Mouse (Mus musculus) forebrain, embryonic 10.5 days (tissue): ENCODE measurements at regions not wholly inside any gene's neighbourhood (a gene's known extent, or its start where the extent isn't known, plus 50 kb on each side); places are given as distances from the start of the nearest gene placed in this dataset.

Experiments used
- DNase-seq: peaks from one replicate; pipeline ENCODE4 v3.0.0-alpha.2; 2017; ENCODE audit warnings: low spot score; ENCODE audit errors: extremely low spot score
- H3K27ac ChIP-seq: fragments of 300-500 bp; sonication (generic); 2 replicates; pipeline ENCODE4 v1.5.1; 2016; ENCODE audit warnings: mild to moderate bottlenecking
- H3K27me3 ChIP-seq: fragments of 300-500 bp; sonication (generic); 2 replicates; pipeline ENCODE4 v1.6.1; 2016; ENCODE audit warnings: mild to moderate bottlenecking; ENCODE audit not compliant: poor library complexity, severe bottlenecking
- H3K36me3 ChIP-seq: fragments of 300-500 bp; sonication (generic); replicated peaks from 2 replicates; pipeline ENCODE4 v1.6.1; 2016; ENCODE audit warnings: mild to moderate bottlenecking, moderate library complexity
- H3K4me1 ChIP-seq: fragments of 300-500 bp; sonication (generic); 2 replicates; pipeline ENCODE4 v1.6.1; 2016
- H3K4me3 ChIP-seq: fragments of 300-500 bp; sonication (generic); 2 replicates; pipeline ENCODE4 v1.5.1; 2016; ENCODE audit warnings: mild to moderate bottlenecking, moderate library complexity
- H3K9me3 ChIP-seq: fragments of 300-500 bp; sonication (generic); 2 replicates; pipeline ENCODE4 v1.6.1; 2016; ENCODE audit warnings: mild to moderate bottlenecking, moderate library complexity
- WGBS: fragments of 180-500 bp; shearing (Covaris S2); methylation state at CpG from one replicate; pipeline ENCODE4 v1.1.7; 2016; 5-methylcytosine and 5-hydroxymethylcytosine counted together

DNA sequence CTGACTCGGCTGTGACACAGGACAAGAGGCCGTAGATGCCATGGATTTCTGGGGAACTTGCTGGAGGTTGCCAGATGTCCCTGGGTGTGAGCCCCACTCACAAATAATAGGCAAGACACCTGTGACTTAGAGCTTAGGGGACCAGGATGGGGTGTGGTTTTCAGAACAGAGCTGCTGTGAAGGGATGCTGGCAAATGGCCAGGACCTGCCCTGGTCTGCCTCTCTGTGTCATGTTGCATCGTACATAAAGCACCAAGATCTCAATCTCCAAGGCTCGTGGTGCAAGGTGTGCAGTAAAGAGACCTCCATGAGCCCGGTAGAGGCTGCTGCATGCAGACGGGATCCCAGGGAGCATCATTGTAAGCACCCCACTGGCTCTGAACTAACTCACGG is 113.8 kb downstream of the 1810010D01Rik start:
- Histone ChIP-seq H3K4me3 (no peak overlapping the region), H3K27me3 (no peaks in the 10 kb centered on the region), H3K4me1 (no peaks in the 10 kb centered on the region), H3K9me3 (no peaks in the 10 kb centered on the region), H3K36me3 (no peaks in the 10 kb centered on the region), H3K27ac (0 out of 2 replicates have a peak overlapping the region, but pooled peaks have one; percentile 17)
- WGBS: 85% methylated on average over 7 of the region's 7 CpGs
- no peak for DNase-seq

DNA sequence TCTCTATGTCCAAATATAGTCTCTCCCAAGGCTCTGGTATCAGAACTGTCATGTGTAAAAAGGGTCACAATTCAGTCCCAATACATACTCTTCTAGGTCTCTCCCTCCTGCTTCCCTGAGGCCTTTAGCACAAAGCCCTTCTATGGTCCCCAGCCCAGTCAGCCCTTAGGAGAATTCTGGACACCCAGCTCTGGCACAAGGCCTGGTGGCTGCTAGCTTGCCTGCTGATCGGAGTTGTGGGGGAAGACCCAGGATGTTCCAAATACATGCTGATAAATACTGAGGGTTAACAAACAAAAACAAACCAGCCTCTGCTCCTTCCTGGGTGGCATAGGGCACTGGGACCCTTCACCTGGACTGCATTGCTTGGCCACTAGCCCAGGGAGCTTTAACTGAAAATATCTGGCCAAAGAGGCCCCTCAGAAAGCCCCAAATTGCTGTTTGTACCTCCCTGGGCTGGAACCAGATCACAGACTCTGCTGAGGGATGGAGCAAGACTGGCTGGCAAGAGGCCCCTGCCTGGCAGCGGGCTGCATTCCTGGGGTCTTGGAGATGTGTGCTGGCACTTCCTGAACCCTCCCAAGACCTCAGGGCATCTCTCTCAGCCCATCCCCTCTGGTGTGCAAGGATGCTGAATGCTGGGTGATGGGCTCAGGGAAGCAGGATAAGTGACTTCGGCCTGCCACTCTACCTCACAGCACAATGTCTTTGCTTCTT is 114.3 kb downstream of the 1810010D01Rik start:
- H3K4me1 ChIP-seq: no peaks in the 10 kb centered on the region
- H3K27ac ChIP-seq: peak overlapping the region; percentile 17; the same call in 1 of the 2 replicates
- no peaks in the 10 kb centered on the region for H3K36me3 ChIP-seq
- H3K4me3 ChIP-seq: no peak overlapping the region
- no peaks in the 10 kb centered on the region for H3K9me3 ChIP-seq
- 81% methylated on average over 3 of the region's 3 CpGs for WGBS
- no peak for DNase-seq
- H3K27me3 ChIP-seq: no peaks in the 10 kb centered on the region

DNA sequence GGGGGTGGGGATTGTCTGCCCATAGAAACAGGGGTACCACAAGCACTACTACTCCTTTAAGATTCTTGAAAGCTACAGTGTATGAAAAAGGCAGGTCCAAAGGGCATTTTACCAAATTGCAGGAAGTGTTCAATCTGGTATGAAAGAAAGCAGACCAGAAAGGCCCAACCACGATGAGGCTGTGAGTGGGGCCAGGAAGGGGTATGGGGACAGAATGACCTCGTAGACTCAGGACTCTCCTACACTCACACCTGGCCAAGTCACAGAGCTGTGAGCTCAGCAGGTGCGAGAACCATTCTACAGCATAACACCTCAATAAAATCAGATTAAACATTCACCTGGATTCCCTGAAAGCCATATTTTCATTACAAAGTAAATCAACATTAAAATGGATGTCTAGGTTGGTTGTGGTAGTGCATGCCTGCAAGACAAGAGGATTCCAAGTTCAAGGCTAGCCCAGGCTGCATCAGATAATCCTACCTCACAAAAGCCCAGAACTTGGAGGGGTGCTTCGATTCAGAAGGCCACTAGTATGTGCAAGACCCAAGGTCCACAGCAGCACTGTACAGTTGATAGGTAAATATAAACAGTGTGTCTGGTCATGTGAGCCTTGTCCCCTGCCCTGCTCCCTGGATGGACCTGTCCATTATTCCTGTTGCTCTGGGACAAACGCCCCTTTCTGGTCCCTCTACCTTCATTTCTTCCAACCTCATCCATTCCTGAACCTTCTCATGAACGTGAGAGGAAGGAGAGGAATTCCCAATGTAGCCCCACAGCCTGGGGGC is 115.3 kb downstream of the 1810010D01Rik start:
- WGBS: 83% methylated on average over 6 of the region's 6 CpGs
- no peaks in the 10 kb centered on the region for H3K27me3 ChIP-seq
- no peaks in the 10 kb centered on the region for H3K36me3 ChIP-seq
- no peak overlapping the region for H3K27ac ChIP-seq
- no peaks in the 10 kb centered on the region for H3K9me3 ChIP-seq
- no peak for DNase-seq
- H3K4me1 ChIP-seq: no peaks in the 10 kb centered on the region
- H3K4me3 ChIP-seq: no peak overlapping the region

DNA sequence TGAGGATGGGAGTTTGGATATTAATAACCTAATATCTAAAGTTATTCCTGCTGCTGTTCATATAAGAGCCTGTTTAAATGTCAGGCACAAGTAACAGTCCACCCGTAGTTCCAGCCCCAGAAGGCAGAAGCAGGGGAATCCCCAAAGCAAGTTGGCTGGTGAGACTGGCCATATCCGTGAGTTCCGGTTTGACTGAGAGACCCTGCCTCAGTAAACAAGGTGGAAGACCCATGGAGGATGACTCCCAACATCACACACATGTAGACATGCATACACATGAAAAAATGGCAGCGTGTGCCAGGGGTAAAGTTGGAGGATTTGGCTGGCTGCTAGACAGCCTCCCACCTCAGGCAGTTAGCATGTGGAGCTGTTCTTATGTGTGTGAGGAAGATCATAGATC is 117.1 kb downstream of the 1810010D01Rik start:
- H3K4me1 ChIP-seq: no peaks in the 10 kb centered on the region

DNA sequence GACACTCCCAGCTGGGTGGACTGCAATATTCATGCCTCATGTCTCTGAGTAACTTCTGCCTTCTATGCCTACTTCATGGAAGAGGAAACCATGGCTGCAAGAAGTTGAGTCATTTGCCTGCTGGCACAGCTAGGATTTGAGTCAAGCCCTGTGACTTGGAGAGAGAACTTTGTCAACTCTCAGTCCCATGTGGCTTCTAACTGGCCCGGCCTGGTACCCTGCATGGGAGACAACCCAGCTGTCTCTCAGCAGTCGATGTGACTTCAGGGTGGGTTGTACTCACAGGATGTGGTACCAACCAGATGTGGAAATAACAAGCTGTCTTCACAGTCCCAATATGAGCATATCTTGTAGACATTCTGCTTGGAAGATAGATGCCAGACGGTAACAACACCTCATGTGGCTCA is 118.6 kb downstream of the 1810010D01Rik start:
- no peak overlapping the region for H3K27ac ChIP-seq
- no peaks in the 10 kb centered on the region for H3K27me3 ChIP-seq
- H3K4me3 ChIP-seq: no peak overlapping the region
- WGBS: 87% methylated on average over 3 of the region's 3 CpGs
- peaks cover 7% of the 10 kb centered on the region; the same call in 1 of the 2 replicates for H3K9me3 ChIP-seq
- DNase-seq: no peak
- H3K4me1 ChIP-seq: no peaks in the 10 kb centered on the region
- no peaks in the 10 kb centered on the region for H3K36me3 ChIP-seq

More for the DNA sequence above, 117.1 kb downstream of the 1810010D01Rik start:
- no peak overlapping the region for H3K27ac ChIP-seq
- no peaks in the 10 kb centered on the region for H3K9me3 ChIP-seq
- WGBS: 85% methylated on average over 4 of the region's 4 CpGs
- H3K27me3 ChIP-seq: no peaks in the 10 kb centered on the region
- no peak for DNase-seq
- no peak overlapping the region for H3K4me3 ChIP-seq
- no peaks in the 10 kb centered on the region for H3K36me3 ChIP-seq

DNA sequence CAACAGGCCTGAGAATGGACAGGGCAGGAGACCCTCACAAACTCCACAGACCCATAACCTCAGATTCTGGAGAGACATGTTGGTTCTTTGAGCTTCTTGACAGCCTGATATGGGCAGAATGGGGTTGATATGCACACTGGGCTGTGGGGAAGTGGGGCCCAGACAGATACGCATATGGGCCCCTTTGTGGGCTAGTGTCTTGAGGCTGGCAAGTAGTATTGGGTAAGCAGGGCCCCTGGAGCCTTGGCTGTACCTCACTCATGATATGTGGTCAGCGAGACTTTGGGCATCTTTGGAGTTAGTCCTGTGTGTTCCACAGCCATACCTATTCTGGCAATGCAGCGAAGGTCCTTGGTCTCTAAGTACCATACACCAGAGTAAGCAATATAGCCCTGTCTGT is 119.3 kb downstream of the 1810010D01Rik start:
- Histone ChIP-seq H3K4me3 (no peak overlapping the region), H3K27ac (no peak overlapping the region), H3K36me3 (no peaks in the 10 kb centered on the region), H3K4me1 (no peaks in the 10 kb centered on the region), H3K27me3 (no peaks in the 10 kb centered on the region), H3K9me3 (peaks cover 7% of the 10 kb centered on the region; the same call in 1 of the 2 replicates)
- WGBS: 84% methylated on average over 3 of the region's 3 CpGs
- DNase-seq: no peak

DNA sequence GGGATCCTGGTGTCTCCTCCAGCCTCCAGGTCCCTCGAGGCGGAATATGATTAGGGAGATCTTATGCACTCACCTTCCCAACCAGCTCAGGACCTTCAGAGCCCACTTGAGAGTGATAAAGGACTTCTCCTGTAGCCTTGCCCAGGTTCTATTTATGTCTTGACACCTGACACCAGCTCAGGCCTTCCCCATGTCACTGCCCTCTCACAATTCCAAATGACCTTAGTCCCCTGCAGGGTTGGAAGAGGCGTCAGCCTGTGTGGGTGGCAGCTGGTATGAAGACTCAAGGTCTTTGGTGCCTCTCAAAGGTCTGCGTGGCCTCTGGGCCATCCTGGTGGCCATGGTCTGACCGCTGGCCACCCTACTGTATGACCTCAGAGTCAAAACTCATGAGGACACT is 120.1 kb downstream of the 1810010D01Rik start:
- DNase-seq: no peak
- no peaks in the 10 kb centered on the region for H3K27me3 ChIP-seq
- no peaks in the 10 kb centered on the region for H3K36me3 ChIP-seq
- no peak overlapping the region for H3K27ac ChIP-seq
- no peak overlapping the region for H3K4me3 ChIP-seq
- WGBS: 85% methylated on average over 5 of the region's 5 CpGs
- H3K4me1 ChIP-seq: no peaks in the 10 kb centered on the region
- peaks cover 7% of the 10 kb centered on the region; the same call in 1 of the 2 replicates for H3K9me3 ChIP-seq

DNA sequence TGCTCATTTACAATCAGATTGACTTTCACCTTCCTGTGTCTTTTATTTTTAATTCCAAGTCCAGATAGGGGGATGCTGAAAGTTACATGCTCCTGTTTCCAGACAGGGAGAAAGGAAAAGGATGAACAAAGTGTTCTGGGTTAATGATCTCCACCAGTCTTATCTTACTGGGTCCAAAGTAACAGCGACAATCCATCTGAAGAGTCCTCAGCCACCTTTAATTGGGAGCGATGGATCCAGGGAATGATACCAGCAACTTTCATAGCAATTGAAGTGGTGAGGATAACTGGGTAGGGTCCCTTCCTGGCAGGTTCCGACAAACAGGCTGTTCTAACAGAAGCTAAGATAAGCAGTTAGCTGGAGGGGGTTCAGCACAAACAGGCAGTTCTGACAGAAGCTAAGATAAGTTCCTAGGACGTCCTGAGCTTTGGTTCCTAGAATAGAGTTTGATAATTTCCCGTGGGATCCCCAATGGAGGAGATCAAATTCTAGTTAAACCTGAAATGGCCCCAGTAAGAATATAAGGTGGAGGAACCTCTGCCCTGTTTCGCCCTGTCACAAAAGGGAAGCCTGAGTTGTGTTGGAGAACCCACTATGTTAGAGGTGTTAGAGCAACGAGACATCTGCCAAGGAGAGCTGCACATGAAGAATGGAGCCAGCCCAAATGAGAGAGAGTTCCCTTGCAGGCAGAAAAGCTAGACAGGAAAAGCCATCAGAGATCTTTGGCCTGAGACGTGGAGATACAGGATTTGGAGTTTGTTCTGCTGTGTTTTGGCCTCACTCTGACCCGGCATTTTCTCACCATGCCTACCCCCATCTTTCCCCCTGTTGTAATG is 124.8 kb downstream of the 1810010D01Rik start:
- no peak for DNase-seq

DNA sequence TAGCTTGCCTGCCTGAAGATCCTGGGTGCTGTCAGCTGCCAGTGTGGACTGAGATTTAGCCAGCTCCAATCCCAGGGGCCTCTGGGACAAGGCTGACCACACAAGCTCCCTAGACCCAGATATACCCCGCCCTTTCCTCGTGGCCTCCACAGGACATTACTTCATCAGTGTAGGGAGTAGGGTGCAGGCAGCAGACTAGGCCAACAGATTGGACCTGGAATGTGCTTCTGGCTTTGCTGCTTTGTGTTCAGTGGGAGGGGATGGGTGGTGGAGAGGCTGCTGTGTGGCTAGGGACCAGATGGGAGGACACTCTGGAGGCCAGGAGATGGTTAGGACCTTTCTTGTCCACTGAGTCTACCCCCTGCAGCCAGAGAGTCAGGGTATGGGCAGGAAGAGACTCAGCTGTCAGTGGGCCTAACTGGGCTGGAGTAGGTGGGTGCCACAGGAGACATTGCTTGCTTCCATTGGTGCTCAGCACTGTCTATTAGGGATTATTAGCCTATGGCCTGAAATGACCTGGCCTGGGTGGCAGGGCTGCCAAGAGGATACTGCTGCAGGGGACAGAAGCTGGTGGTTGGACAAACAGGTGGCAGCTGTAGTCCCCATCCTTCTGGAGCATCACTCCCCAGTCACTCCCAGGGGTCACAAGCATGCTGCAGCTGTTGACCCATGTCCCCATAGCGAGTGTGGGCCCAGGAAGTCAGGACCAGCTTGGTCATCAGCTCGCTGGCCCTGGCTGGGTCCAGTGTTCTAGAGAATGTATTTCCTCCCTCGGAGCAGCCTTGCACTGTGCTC is 132.5 kb upstream of the Ccnd1 start:
- no peaks in the 10 kb centered on the region; the same call in 1 of the 2 replicates for H3K27me3 ChIP-seq
- H3K9me3 ChIP-seq: no peaks in the 10 kb centered on the region
- no peaks in the 10 kb centered on the region for H3K36me3 ChIP-seq
- H3K27ac ChIP-seq: no peak overlapping the region
- no peaks in the 10 kb centered on the region for H3K4me1 ChIP-seq
- 80% methylated on average over 5 of the region's 5 CpGs for WGBS
- no peak overlapping the region for H3K4me3 ChIP-seq
- no peak for DNase-seq

More for the DNA sequence above, 124.8 kb downstream of the 1810010D01Rik start:
- Histone ChIP-seq H3K4me3 (no peak overlapping the region), H3K36me3 (no peaks in the 10 kb centered on the region), H3K4me1 (peaks cover 17% of the 10 kb centered on the region), H3K27ac (no peak overlapping the region), H3K27me3 (no peaks in the 10 kb centered on the region), H3K9me3 (peaks cover 7% of the 10 kb centered on the region; the same call in 1 of the 2 replicates)
- 82% methylated on average over 9 of the region's 9 CpGs for WGBS

DNA sequence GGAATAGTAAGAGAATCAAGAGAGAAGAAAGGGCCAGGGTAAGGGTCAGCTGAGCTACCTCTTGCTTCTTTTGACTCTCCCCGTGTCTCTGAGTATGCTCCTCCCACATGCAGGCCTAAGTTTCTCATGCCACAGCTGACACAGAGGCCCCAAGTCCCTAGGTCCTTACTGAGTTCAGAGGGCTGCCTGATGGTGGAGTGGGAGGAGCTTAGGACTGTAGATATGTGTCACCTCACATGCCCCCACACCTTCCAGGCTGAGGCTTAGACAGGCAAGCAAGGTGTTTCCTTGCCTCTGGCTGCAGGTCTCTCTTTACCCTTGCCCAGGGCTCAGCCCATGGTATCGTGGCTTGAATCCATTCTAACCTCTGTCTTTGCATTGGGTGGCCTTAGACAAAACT is 131.8 kb upstream of the Ccnd1 start:
- Histone ChIP-seq H3K4me3 (no peak overlapping the region), H3K4me1 (no peaks in the 10 kb centered on the region), H3K9me3 (no peaks in the 10 kb centered on the region), H3K27ac (no peak overlapping the region), H3K36me3 (no peaks in the 10 kb centered on the region), H3K27me3 (no peaks in the 10 kb centered on the region; the same call in 1 of the 2 replicates)
- 78% methylated on average over 2 of the region's 2 CpGs for WGBS
- DNase-seq: no peak

DNA sequence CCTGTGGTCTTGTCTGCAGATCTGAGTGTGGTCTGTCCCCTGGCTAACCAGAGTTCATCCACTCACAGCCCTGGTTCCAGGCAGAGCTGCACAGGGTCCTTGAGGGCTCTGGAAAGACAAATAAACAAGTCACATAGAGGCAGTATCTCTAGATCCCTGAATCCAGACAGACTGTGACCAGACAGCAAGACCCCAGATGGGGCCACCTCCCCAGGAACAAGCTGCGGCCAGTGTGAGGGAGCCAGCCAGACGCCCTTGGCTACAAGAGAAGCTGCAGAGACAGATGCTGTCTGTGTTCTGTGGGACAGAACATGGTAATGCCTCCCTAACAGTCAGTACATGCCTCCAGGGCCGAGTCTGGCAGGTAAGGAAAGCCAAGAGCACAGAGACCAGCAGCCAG is 127.6 kb upstream of the Ccnd1 start:
- WGBS: 74% methylated on average over 3 of the region's 3 CpGs
- Histone ChIP-seq H3K9me3 (no peaks in the 10 kb centered on the region), H3K4me3 (no peak overlapping the region), H3K4me1 (no peaks in the 10 kb centered on the region), H3K36me3 (no peaks in the 10 kb centered on the region), H3K27me3 (no peaks in the 10 kb centered on the region; the same call in 1 of the 2 replicates), H3K27ac (peak overlapping the region; percentile 58)
- no peak for DNase-seq

DNA sequence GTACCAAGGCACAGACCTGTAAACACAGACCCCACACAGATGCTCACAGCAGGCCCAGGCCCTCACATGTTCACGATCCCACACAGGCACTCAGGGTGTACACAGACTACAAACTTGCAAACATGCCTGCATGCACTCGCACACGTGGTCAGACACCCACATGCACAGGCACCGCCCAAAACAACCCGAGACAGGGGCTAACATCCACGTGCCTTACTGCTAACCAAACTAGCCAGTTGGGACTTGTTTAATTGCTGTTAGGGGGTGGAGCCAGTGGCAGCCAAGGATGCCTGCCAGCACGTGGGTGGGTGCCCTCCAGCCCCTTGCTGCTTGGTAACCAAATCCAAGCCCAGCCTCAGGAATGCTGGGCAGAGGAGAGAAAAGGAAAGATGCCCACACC is 116.6 kb upstream of the Ccnd1 start:
- DNase-seq: no peak

More for the DNA sequence above, 116.6 kb upstream of the Ccnd1 start:
- no peaks in the 10 kb centered on the region for H3K36me3 ChIP-seq
- peaks cover 4% of the 10 kb centered on the region for H3K9me3 ChIP-seq
- H3K4me3 ChIP-seq: no peak overlapping the region
- 66% methylated on average over 7 of the region's 7 CpGs for WGBS
- no peaks in the 10 kb centered on the region for H3K4me1 ChIP-seq
- no peaks in the 10 kb centered on the region for H3K27me3 ChIP-seq
- no peak overlapping the region for H3K27ac ChIP-seq
